Mouse (Mus musculus) lung, postnatal 14 days (tissue): ENCODE data around the gene 1700092M07Rik.
"Not testable (repeated sequence)": the region's sequence is repeated elsewhere in the genome, so short reads cannot be mapped to it uniquely, and the experiment has no call there.

Experiments
- DNase-seq: peaks from one replicate; pipeline ENCODE4 v3.0.0; 2021

The 1700092M07Rik gene

GRCm38 (mm10) chr19:8716767-8717475, 23.6 kb upstream of the 1700092M07Rik start:
- no peak for DNase-seq

- DNase-seq, result peak; percentile 68
Observed at GRCm38 (mm10) chr19:8718357-8718756, 22.2 kb upstream of the 1700092M07Rik start.

GRCm38 (mm10) chr19:8719037-8719436, 21.5 kb upstream of the 1700092M07Rik start:
- DNase-seq, result not testable (repeated sequence)

- DNase-seq, result no peak
Observed at GRCm38 (mm10) chr19:8721378-8721777, 19.1 kb upstream of the 1700092M07Rik start.

GRCm38 (mm10) chr19:8722021-8722420, 18.5 kb upstream of the 1700092M07Rik start:
- DNase-seq, result no peak

GRCm38 (mm10) chr19:8722559-8722906, 18.0 kb upstream of the 1700092M07Rik start:
- no peak for DNase-seq

- DNase-seq, result peak; percentile 94
Observed at GRCm38 (mm10) chr19:8722907-8723573, 17.5 kb upstream of the 1700092M07Rik start, which contains the start of gene Slc3a2. Gene Slc3a2, minus strand, starts transcription at chr19:8723369.

- DNase-seq, result no peak
Observed at GRCm38 (mm10) chr19:8723574-8724346, 16.8 kb upstream of the 1700092M07Rik start.

GRCm38 (mm10) chr19:8724392-8724791, 16.1 kb upstream of the 1700092M07Rik start:
- DNase-seq, result no peak

- DNase-seq, result no peak
Observed at GRCm38 (mm10) chr19:8725081-8725613, 15.4 kb upstream of the 1700092M07Rik start.

GRCm38 (mm10) chr19:8726609-8727390, 13.7 kb upstream of the 1700092M07Rik start:
- no peak for DNase-seq

GRCm38 (mm10) chr19:8727495-8728114, 12.9 kb upstream of the 1700092M07Rik start:
- no peak for DNase-seq

- not testable (repeated sequence) for DNase-seq
Observed at GRCm38 (mm10) chr19:8728335-8729099, 12.0 kb upstream of the 1700092M07Rik start.

GRCm38 (mm10) chr19:8734334-8734733, 6.2 kb upstream of the 1700092M07Rik start:
- no peak for DNase-seq

GRCm38 (mm10) chr19:8735389-8736159, 4.9 kb upstream of the 1700092M07Rik start, which contains the start of gene Wdr74:
Gene Wdr74, plus strand, starts transcription at chr19:8735827.
- peak; percentile 92 for DNase-seq

GRCm38 (mm10) chr19:8736160-8736467, 4.4 kb upstream of the 1700092M07Rik start:
- DNase-seq, result no peak

GRCm38 (mm10) chr19:8738911-8739310, 1.6 kb upstream of the 1700092M07Rik start:
- DNase-seq, result no peak

- DNase-seq, result no peak
Observed at GRCm38 (mm10) chr19:8739646-8740045, 872 bp upstream of the 1700092M07Rik start.

GRCm38 (mm10) chr19:8741243-8741869, 838 bp downstream of the 1700092M07Rik start, which contains the start of gene Stx5a:
Gene Stx5a, plus strand, starts transcription at chr19:8741413.
- DNase-seq, result peak; percentile 94

GRCm38 (mm10) chr19:8742176-8742575, 1.7 kb downstream of the 1700092M07Rik start:
- DNase-seq, result no peak
